Mouse (Mus musculus): ENCODE results near the gene Palm. TPM values are rescaled to one million over a fixed set of nuclear protein-coding genes. Genes with fewer than 3 reads are reported as not detected.

Palm gene
- polyA plus RNA-seq, 1 experiment from 2014 or later = 44.8 TPM

DNA sequence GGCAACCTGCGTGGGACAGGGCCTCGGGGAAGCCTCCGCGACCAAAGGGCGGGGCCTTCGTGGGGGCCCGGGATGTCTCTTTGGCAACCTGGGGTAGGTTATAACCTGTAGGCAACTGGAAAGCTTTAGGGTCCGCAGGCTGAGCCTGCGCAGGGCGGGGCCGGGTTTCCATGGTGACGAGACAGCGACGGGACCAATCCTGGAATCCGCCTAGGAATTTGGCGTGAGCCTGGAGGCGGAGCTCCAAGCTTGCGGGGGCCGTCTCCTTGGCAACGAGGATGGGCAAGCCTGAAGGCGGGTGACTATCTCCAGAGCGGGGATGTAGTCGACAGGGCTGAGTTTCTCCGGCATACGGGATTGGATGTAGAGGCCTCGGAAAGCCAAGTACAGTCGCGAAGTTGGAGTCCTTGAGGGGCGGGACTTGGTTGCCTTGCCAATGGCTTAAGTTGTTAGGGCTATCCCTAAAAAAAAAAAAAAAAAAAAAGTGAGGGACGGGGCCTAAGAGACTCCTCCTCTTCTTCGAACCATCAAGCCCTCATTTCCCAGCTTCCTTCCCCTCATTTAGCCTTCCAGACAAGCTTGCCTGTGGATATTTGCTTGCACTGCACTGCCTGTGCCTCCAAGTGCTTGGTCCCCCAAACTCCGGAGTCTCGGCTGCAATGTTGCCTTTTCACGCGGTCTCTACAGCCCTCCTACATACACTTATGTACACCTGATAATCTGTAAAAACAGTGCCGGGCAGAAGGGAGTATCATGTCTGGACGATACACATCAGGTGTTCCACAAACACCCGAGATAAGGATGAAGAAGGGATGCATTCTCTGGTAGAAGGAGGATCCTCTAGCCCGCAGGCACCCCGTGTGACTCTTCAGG is 25.8 kb upstream of the Palm start:
- Histone ChIP-seq H3K4me2 (ENCODE audit: low read depth, low read length) (peak overlapping the region; percentile 99), H3K9me3 (ENCODE audit: control insufficient read depth, low read length) (0 out of 2 replicates have a peak, but pooled peaks cover 5% of the 10 kb centered on the region), H3K27me3 (replicated peaks; ENCODE audit: control insufficient read depth, insufficient read depth, low read length) (no peaks in the 10 kb centered on the region), H3K4me1 (ENCODE audit: control insufficient read depth, insufficient read depth, low read length) (peaks cover 37% of the 10 kb centered on the region), H3K27ac (ENCODE audit: low read length) (peak overlapping the region; percentile 95), H3K36me3 (ENCODE audit: control insufficient read depth, insufficient read depth, low read length) (no peaks in the 10 kb centered on the region), H3K4me3 (ENCODE audit: low read length) (peak overlapping the region; percentile 97), H3K9ac (ENCODE audit: low read depth, low read length) (peak overlapping the region; percentile 99)
- 11% methylated on average over 40 of the region's 40 CpGs for WGBS
- peak; percentile 75 for ATAC-seq

DNA sequence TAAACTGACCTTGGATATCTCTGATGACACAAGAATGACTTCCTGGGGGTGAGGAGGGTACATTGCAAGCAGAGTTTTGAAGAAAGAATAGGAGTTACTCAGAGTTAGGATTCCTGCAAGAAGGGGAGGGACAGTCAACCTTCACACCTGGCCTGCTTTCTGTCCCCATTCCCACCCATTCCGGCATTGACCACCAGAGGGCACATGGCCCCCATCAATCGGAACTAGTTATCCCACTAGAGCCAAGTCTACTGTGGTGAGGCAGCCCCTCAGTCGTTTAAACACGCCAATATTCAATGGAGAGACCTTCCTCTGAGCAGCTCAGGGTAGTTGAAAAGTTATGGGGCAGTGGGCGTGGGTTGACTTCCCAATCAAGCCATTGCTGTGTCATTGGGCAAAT is 25.0 kb upstream of the Palm start:
- H3K4me2 ChIP-seq (ENCODE audit: low read depth, low read length) = no peak overlapping the region
- ATAC-seq = no peak
- H3K9ac ChIP-seq (ENCODE audit: low read depth, low read length) = no peak overlapping the region
- no peak overlapping the region for H3K27ac ChIP-seq (ENCODE audit: low read length)
- no peak overlapping the region for H3K4me3 ChIP-seq (ENCODE audit: low read length)
- WGBS = 1% methylated on average over 5 of the region's 5 CpGs
- no peaks in the 10 kb centered on the region for H3K27me3 ChIP-seq (replicated peaks; ENCODE audit: control insufficient read depth, insufficient read depth, low read length)
- 0 out of 2 replicates have a peak, but pooled peaks cover 5% of the 10 kb centered on the region for H3K9me3 ChIP-seq (ENCODE audit: control insufficient read depth, low read length)
- H3K36me3 ChIP-seq (ENCODE audit: control insufficient read depth, insufficient read depth, low read length) = no peaks in the 10 kb centered on the region
- peaks cover 37% of the 10 kb centered on the region for H3K4me1 ChIP-seq (ENCODE audit: control insufficient read depth, insufficient read depth, low read length)

DNA sequence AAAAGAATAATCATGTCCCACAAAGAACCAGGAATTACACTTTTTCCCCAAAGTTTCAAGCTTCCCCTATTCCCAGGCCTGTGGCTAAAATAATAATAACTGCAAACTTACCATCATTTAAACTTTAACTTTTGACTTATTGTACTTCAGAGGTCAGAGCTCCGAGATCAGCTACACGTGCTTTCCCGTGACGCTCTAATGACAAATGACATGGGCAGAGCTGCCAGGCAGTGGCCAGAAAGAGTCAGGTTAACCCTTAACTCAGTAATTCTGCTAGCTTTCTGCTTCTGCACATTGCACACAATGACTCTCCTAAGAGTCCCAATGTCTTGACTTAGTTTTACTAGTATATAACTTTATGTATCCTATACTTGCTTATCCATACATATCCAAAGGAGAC is 24.0 kb upstream of the Palm start:
- no peak overlapping the region for H3K27ac ChIP-seq (ENCODE audit: low read length)
- WGBS = 30% methylated on average over 4 of the region's 4 CpGs
- no peaks in the 10 kb centered on the region for H3K27me3 ChIP-seq (replicated peaks; ENCODE audit: control insufficient read depth, insufficient read depth, low read length)
- no peak for ATAC-seq
- H3K9me3 ChIP-seq (ENCODE audit: control insufficient read depth, low read length) = 0 out of 2 replicates have a peak, but pooled peaks cover 5% of the 10 kb centered on the region
- H3K4me3 ChIP-seq (ENCODE audit: low read length) = no peak overlapping the region
- H3K4me1 ChIP-seq (ENCODE audit: control insufficient read depth, insufficient read depth, low read length) = peaks cover 28% of the 10 kb centered on the region
- no peak overlapping the region for H3K4me2 ChIP-seq (ENCODE audit: low read depth, low read length)
- no peaks in the 10 kb centered on the region for H3K36me3 ChIP-seq (ENCODE audit: control insufficient read depth, insufficient read depth, low read length)
- H3K9ac ChIP-seq (ENCODE audit: low read depth, low read length) = no peak overlapping the region

DNA sequence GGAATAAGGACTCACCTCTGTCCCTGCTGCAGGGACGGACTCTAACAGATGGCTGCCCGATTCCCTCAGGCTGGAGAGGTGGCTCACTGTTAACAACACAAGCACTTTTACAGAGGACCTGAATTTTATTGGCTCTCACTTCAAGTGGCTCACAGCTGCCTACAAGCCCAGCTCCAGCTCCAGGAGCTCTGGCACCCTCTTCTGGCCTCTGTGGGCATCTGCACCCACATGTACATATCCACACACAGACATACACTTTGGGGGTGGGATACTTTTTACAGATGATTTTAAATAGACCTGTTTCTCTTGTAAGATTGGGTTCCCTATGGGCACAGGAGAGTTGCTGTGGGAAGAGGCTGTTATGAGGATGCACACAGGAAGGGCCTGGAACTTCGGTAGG is 21.1 kb upstream of the Palm start:
- Histone ChIP-seq H3K36me3 (ENCODE audit: control insufficient read depth, insufficient read depth, low read length) (no peaks in the 10 kb centered on the region), H3K27ac (ENCODE audit: low read length) (no peak overlapping the region), H3K4me1 (ENCODE audit: control insufficient read depth, insufficient read depth, low read length) (peaks cover 18% of the 10 kb centered on the region), H3K27me3 (replicated peaks; ENCODE audit: control insufficient read depth, insufficient read depth, low read length) (no peaks in the 10 kb centered on the region; the same call in 1 of the 2 replicates), H3K9ac (ENCODE audit: low read depth, low read length) (no peak overlapping the region), H3K4me3 (ENCODE audit: low read length) (no peak overlapping the region), H3K4me2 (ENCODE audit: low read depth, low read length) (no peak overlapping the region), H3K9me3 (ENCODE audit: control insufficient read depth, low read length) (0 out of 2 replicates have a peak, but pooled peaks cover 5% of the 10 kb centered on the region)
- 98% methylated on average over 3 of the region's 3 CpGs for WGBS
- ATAC-seq = no peak

DNA sequence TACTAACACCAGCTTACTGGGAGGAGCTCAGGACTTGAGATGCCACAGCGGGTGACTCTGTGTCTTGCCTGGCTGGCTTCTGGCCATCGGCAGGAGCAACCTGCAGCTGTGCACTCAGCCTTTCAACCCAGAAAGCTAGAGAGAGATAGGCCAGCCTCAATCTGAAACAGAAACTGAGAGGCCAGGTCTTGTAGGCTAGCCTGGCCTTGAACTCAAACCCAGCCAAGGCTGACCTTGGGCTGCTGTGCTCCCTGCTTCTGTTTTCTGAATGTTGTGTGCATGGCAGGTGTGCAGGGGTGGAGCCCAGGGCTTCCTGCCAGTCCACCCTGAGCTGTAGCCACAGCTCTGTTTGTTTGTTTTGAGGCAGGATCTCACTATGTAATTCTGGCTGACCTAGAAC is 20.2 kb upstream of the Palm start:
- Histone ChIP-seq H3K4me3 (ENCODE audit: low read length) (no peak overlapping the region), H3K36me3 (ENCODE audit: control insufficient read depth, insufficient read depth, low read length) (no peaks in the 10 kb centered on the region), H3K9ac (ENCODE audit: low read depth, low read length) (no peak overlapping the region), H3K9me3 (ENCODE audit: control insufficient read depth, low read length) (0 out of 2 replicates have a peak, but pooled peaks cover 5% of the 10 kb centered on the region), H3K27ac (ENCODE audit: low read length) (no peak overlapping the region), H3K4me2 (ENCODE audit: low read depth, low read length) (no peak overlapping the region), H3K4me1 (ENCODE audit: control insufficient read depth, insufficient read depth, low read length) (peaks cover 18% of the 10 kb centered on the region), H3K27me3 (replicated peaks; ENCODE audit: control insufficient read depth, insufficient read depth, low read length) (no peaks in the 10 kb centered on the region; the same call in 1 of the 2 replicates)
- WGBS = 82% methylated on average over 2 of the region's 2 CpGs
- ATAC-seq = no peak

DNA sequence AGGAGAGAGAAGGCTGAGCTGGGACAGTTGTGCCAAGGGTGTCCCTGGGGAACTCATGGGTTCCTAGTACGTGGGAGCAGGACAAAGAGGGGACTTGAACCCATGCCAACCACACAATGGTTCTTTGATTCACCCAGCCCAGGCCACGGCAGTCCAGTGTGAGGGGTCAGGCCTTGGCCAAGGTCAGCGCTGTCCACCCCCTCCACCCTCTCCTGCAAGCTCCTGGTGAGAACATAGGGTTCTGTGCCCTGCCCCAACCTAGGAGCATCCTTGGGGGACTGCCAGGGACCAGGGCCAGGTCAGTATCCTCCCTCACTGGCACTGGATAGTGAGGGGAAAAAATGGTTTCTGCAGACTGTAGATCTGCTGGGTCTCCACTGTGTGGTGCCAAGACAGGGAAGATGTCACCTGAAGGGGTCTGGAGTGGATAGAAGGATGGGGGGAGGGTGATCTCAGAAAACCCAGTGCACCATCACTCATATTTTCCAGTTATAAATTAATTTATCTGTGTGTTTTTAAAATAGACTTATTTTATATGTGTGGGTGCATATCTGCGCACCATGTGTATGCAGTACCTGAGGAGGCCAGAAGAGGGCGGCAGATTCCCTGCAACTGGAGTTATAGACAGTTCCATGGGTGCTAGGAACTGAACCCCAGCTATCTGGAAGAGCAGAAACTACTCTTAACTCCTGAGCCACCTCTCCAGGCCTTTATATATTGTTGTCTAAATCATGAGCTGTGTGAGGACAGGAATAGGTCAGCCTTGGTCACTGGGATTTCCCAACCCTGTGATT is 18.7 kb upstream of the Palm start:
- Histone ChIP-seq H3K4me1 (ENCODE audit: control insufficient read depth, insufficient read depth, low read length) (peaks cover 25% of the 10 kb centered on the region), H3K9ac (ENCODE audit: low read depth, low read length) (no peak overlapping the region), H3K36me3 (ENCODE audit: control insufficient read depth, insufficient read depth, low read length) (no peaks in the 10 kb centered on the region), H3K4me2 (ENCODE audit: low read depth, low read length) (no peak overlapping the region), H3K9me3 (ENCODE audit: control insufficient read depth, low read length) (0 out of 2 replicates have a peak, but pooled peaks cover 5% of the 10 kb centered on the region), H3K4me3 (ENCODE audit: low read length) (no peak overlapping the region), H3K27ac (ENCODE audit: low read length) (no peak overlapping the region), H3K27me3 (replicated peaks; ENCODE audit: control insufficient read depth, insufficient read depth, low read length) (no peaks in the 10 kb centered on the region; the same call in 1 of the 2 replicates)
- WGBS = 63% methylated on average over 5 of the region's 5 CpGs
- ATAC-seq = no peak

DNA sequence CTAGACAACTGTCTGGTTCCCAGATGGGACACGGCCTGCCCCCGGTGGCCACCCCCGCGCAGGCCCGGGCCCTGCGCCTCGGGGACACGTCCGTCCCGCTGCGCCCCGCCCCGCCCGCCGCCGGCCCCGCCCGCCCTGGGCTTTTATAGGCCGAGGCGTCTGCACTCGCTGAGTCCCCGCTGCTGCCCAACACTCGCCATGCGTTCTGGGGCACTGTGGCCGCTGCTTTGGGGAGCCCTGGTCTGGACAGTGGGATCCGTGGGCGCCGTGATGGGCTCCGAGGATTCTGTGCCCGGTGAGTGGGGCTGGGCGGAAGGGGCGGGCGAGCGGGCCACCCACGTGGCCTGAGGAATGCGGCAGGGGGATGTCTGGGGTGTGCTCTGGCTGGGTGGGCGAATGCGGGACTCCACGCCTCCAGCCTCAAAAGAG is 16.3 kb upstream of the Palm start, which contains the start of gene Fstl3:
TSS of gene Fstl3 (plus strand) at position 170 of the 429 bp plus-strand sequence.
- no peak for ATAC-seq
- peak within 1 kb of the TSS; percentile 91 for H3K4me2 ChIP-seq (ENCODE audit: low read depth, low read length)
- H3K36me3 ChIP-seq (ENCODE audit: control insufficient read depth, insufficient read depth, low read length) = no peaks in the 10 kb centered on the region
- WGBS = 2% methylated on average over 36 of the region's 39 CpGs
- no peaks in the 10 kb centered on the region; the same call in 1 of the 2 replicates for H3K27me3 ChIP-seq (replicated peaks; ENCODE audit: control insufficient read depth, insufficient read depth, low read length)
- H3K9ac ChIP-seq (ENCODE audit: low read depth, low read length) = peak within 1 kb of the TSS; percentile 72
- H3K9me3 ChIP-seq (ENCODE audit: control insufficient read depth, low read length) = 0 out of 2 replicates have a peak, but pooled peaks cover 4% of the 10 kb centered on the region
- peak within 1 kb of the TSS; percentile 57 for H3K27ac ChIP-seq (ENCODE audit: low read length)
- peaks cover 37% of the 10 kb centered on the region for H3K4me1 ChIP-seq (ENCODE audit: control insufficient read depth, insufficient read depth, low read length)
- H3K4me3 ChIP-seq (ENCODE audit: low read length) = peak within 1 kb of the TSS; percentile 60

DNA sequence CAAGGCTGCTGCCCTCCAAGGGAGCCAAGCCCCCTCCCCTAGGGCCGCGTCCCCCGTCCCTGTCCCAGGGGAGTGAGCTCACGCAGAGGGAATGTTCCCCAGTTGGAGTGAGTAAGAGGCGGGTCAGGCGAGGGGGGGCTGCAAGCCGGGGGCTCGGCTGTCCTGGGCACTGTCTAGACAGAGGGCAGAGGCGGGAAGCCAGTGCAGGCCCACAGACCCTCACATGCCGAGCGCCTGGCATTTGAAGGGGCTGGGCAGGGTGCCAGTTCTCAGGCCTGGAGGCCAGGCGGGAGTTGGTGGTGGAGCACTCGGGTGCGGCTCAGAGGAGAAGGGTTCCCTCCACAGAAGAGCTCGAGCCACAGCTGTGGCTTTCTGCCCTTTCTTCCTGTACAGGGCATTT is 15.4 kb upstream of the Palm start:
- Histone ChIP-seq H3K4me2 (ENCODE audit: low read depth, low read length) (peak overlapping the region; percentile 91), H3K4me1 (ENCODE audit: control insufficient read depth, insufficient read depth, low read length) (peaks cover 37% of the 10 kb centered on the region), H3K9ac (ENCODE audit: low read depth, low read length) (peak overlapping the region; percentile 72), H3K27ac (ENCODE audit: low read length) (peak overlapping the region; percentile 57), H3K27me3 (replicated peaks; ENCODE audit: control insufficient read depth, insufficient read depth, low read length) (no peaks in the 10 kb centered on the region; the same call in 1 of the 2 replicates), H3K36me3 (ENCODE audit: control insufficient read depth, insufficient read depth, low read length) (no peaks in the 10 kb centered on the region), H3K9me3 (ENCODE audit: control insufficient read depth, low read length) (no peaks in the 10 kb centered on the region), H3K4me3 (ENCODE audit: low read length) (peak overlapping the region; percentile 60)
- WGBS = 14% methylated on average over 15 of the region's 15 CpGs
- ATAC-seq = no peak

DNA sequence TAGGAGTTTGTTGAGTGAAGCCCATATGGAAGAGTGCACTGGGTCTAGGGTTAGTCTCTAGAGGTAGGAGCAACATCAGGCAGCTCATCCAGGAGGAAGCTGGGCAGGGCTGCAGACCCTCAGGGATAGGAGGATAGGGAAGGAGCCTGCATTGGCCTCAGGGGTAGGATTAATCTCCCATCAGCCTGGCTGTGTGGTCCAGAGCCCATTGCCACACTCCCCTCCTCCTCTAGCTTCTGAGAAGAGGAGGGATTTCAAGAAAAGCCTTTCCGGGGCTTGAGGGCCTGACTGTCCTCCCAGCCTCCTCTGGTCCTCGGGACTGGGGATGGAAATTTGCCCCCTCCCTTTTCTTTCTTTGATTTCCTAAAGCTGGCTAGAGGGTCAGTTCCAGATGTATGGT is 14.2 kb upstream of the Palm start:
- Histone ChIP-seq H3K4me1 (ENCODE audit: control insufficient read depth, insufficient read depth, low read length) (peaks cover 37% of the 10 kb centered on the region), H3K9ac (ENCODE audit: low read depth, low read length) (no peak overlapping the region), H3K27me3 (replicated peaks; ENCODE audit: control insufficient read depth, insufficient read depth, low read length) (peaks cover 1% of the 10 kb centered on the region; the same call in 1 of the 2 replicates), H3K9me3 (ENCODE audit: control insufficient read depth, low read length) (no peaks in the 10 kb centered on the region), H3K4me2 (ENCODE audit: low read depth, low read length) (no peak overlapping the region), H3K36me3 (ENCODE audit: control insufficient read depth, insufficient read depth, low read length) (no peaks in the 10 kb centered on the region), H3K4me3 (ENCODE audit: low read length) (no peak overlapping the region), H3K27ac (ENCODE audit: low read length) (no peak overlapping the region)
- 40% methylated on average over 2 of the region's 2 CpGs for WGBS
- no peak for ATAC-seq
